Mouse (Mus musculus) spleen, adult 2 months (tissue): ENCODE data around the gene Lpp. TPM values are rescaled to one million over a fixed set of nuclear protein-coding genes. Genes with fewer than 3 reads are reported as not detected.

Experiments used
- DNase-seq, 2 experiments: peaks; one replicate each; pipeline versions ENCODE4 v3.0.0 to v3.0.0-alpha.2; 2012 to 2021; ENCODE audit warnings: low spot score in 2 of 2, low read depth in 1 of 2
- H3K27ac ChIP-seq: fragments of 200-500 bp; 2 replicates; pipeline ENCODE4 v1.5.1; 2012; ENCODE audit warnings: low read length, inconsistent platforms; ENCODE audit not compliant: insufficient read depth
- H3K27me3 ChIP-seq: fragments of 200-500 bp; 2 replicates; pipeline ENCODE4 v1.6.1; 2012; ENCODE audit warnings: mild to moderate bottlenecking, moderate library complexity, low read length, inconsistent platforms; ENCODE audit not compliant: control insufficient read depth, insufficient read depth
- H3K36me3 ChIP-seq: fragments of 200-500 bp; 2 replicates; pipeline ENCODE4 v1.6.1; 2012; ENCODE audit warnings: mild to moderate bottlenecking, low read length, inconsistent platforms; ENCODE audit not compliant: control insufficient read depth, insufficient read depth
- H3K4me1 ChIP-seq: fragments of 200-500 bp; 2 replicates; pipeline ENCODE4 v1.6.1; 2011; ENCODE audit warnings: inconsistent platforms; ENCODE audit not compliant: control insufficient read depth, insufficient read depth, insufficient read length
- H3K4me3 ChIP-seq: fragments of 200-500 bp; 2 replicates; pipeline ENCODE4 v1.5.1; 2011; ENCODE audit warnings: mild to moderate bottlenecking, inconsistent platforms; ENCODE audit not compliant: insufficient read depth, insufficient read length; ENCODE audit errors: extremely low read depth
- CTCF ChIP-seq: fragments of 200-500 bp; IDR thresholded peaks from 2 replicates; pipeline ENCODE4 v1.5.1; 2011; ENCODE audit warnings: mild to moderate bottlenecking, inconsistent platforms; ENCODE audit not compliant: insufficient read depth, insufficient read length, insufficient replicate concordance; ENCODE audit errors: extremely low read depth
- POLR2A ChIP-seq: fragments of 200-500 bp; IDR thresholded peaks from 2 replicates; pipeline ENCODE4 v1.6.1; 2011; ENCODE audit warnings: low read depth, low read length, inconsistent platforms
- WGBS: fragments of 180-500 bp; shearing (Covaris S2); methylation state at CpG from one replicate; pipeline ENCODE4 v1.1.7; 2018; 5-methylcytosine and 5-hydroxymethylcytosine counted together
- polyA plus RNA-seq: library from polyadenylated mRNA; depleted of rRNA; stranded (reverse); fragments of >200 nt; gene quantifications from 2 replicates; pipeline ENCODE4 v1.2.3, GENCODE M21; 2012

Lpp gene
- polyA plus RNA-seq, 1 experiment: 8.2 TPM

DNA sequence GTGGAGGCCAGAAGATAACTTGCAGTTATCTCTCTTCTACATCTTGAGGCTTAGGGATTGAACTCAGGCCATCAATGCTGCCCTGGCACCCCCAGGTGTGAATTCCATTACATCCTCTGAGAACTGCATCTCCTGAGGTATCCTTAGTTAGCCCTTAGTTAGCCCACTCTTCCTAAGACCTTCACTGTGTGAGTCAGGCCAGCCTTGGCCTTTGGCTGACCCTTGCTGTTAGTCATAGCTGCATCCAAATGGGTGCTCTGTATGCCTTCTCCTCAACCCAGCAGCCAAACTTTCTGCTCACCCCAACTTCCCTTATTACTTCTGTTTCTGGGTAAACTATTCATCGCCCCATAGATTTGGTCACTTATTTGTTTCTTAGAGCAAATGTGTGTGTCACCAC is 31.6 kb upstream of the Lpp start:
- Histone ChIP-seq H3K4me1 (no peaks in the 10 kb centered on the region), H3K4me3 (no peak overlapping the region), H3K27me3 (no peaks in the 10 kb centered on the region), H3K27ac (no peak overlapping the region), H3K36me3 (no peaks in the 10 kb centered on the region)
- TF ChIP-seq CTCF (no peak), POLR2A (no peak)
- WGBS: 81% methylated on average over 1 of the region's 1 CpGs
- no peak for DNase-seq

DNA sequence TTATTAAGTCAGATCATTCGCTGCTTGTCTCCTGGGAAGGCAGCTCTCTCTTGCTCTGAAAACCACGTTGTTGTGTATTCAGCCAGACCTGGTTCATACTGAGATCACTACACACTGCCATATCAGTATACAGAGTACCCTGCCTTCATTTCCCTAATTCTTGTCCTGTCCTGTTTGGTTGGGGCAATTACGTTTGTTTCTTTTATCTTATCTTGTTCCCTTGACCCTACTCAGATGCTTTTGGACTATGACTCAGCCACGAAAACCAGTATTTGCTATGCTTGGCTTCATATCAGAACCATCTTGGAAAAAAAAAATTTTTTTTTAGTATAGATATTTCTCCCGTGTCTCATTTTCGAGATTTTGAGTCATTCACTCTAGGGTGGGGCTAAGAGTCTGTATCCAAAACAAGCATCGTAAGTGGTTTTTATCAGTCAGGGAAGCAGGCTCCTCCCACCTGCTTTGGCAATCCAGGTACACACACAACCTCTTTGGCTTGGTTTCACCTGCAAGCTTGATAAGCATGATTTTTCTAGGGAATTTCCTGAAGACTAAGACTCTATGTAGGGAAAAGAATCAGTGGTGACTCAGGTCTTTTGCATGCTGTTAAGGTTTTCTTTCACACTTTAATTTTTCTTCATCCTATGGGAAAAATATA is 29.1 kb upstream of the Lpp start:
- H3K4me3 ChIP-seq: no peak overlapping the region
- H3K27ac ChIP-seq: no peak overlapping the region
- no peaks in the 10 kb centered on the region for H3K27me3 ChIP-seq
- TF ChIP-seq POLR2A (no peak), CTCF (no peak)
- DNase-seq: no peak
- H3K4me1 ChIP-seq: no peaks in the 10 kb centered on the region
- 79% methylated on average over 7 of the region's 7 CpGs for WGBS
- H3K36me3 ChIP-seq: no peaks in the 10 kb centered on the region

DNA sequence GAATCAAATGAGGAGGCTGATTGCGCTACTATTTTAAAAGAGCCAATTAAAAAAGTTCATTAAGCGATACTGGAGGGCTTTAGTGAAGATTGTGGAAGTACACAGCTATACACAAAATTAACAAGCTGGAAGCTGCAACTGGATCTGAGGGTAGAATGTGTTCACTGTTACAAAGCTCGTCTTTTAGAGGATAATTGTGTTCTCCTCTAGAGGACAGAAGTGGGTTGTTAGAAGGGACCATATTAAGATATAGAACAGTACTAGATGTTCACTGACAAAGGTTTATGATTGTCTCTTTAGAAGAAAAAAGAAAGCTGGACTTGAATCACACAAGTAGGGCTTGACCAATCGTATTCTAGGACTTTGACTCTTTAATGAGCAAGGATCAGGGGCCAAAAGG is 27.4 kb upstream of the Lpp start:
- WGBS: 88% methylated on average over 4 of the region's 4 CpGs
- no peak for DNase-seq
- H3K4me1 ChIP-seq: no peaks in the 10 kb centered on the region

DNA sequence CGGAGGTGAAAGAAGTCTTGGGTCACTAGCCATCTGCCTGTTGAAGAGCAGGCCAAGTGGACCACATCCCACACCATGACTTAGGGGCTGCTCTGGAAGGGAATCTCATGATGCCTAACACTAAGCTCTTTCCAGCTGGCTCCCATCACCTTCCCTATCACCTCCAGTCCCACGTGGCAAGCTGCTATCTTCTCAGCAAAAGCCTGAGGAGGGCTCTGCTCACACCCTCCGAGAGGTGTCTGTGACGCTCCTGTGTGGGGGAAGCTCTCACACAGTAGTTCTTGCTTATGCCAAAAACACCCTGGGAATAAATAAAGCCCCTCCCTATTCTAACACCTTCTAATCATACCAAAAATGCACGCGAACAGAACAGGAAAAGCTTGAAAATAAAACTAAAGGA is 26.2 kb upstream of the Lpp start:
- Histone ChIP-seq H3K4me3 (no peak overlapping the region), H3K27ac (no peak overlapping the region), H3K4me1 (no peaks in the 10 kb centered on the region), H3K27me3 (no peaks in the 10 kb centered on the region), H3K36me3 (no peaks in the 10 kb centered on the region)
- DNase-seq: no peak
- TF ChIP-seq CTCF (no peak), POLR2A (no peak)
- 86% methylated on average over 6 of the region's 6 CpGs for WGBS

More for the DNA sequence above, 27.4 kb upstream of the Lpp start:
- H3K4me3 ChIP-seq: no peak overlapping the region
- no peaks in the 10 kb centered on the region for H3K27me3 ChIP-seq
- TF ChIP-seq CTCF (no peak), POLR2A (no peak)
- H3K36me3 ChIP-seq: no peaks in the 10 kb centered on the region
- no peak overlapping the region for H3K27ac ChIP-seq

DNA sequence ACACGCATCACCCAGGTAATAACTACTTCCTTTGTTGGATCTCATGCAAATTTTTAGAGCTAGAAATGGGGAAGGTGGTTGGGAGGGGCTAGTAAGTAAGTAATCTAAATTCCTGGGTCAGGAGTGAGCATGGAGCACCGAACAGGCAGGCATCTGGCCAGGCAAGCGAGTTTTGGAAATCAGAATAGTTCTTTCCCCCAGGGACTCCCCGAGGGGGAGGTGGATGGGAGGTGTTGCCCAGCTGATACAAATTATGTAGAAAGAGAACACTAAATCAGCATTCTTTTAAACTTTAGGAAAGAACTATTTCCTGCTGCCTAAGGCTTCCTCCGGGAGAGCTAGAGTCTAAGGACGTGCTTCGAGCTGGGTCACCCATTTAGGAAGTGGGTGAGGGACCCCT is 25.8 kb upstream of the Lpp start:
- Histone ChIP-seq H3K27ac (no peak overlapping the region), H3K27me3 (no peaks in the 10 kb centered on the region), H3K4me3 (no peak overlapping the region), H3K4me1 (no peaks in the 10 kb centered on the region), H3K36me3 (no peaks in the 10 kb centered on the region)
- 76% methylated on average over 7 of the region's 7 CpGs for WGBS
- no peak for DNase-seq
- no peak for TF ChIP-seq POLR2A

DNA sequence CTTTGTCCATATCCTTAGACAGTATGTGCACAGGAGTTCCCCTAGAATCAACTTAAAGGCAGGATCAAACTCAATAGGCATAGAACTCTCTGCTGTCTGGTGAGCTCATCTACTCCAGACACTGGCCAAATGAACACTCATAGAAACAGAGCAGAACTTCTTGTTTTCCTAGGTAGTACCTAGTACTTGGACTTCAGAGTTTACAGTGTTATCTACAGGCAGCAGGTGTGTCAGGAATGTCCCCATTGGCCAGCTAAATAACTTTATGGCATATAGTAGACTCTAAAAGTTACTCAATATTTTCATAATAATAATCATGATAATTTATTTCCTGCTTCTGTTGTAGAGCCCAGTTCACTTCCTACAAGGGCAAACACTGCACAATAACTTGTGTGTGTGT is 16.8 kb upstream of the Lpp start:
- Histone ChIP-seq H3K27me3 (no peaks in the 10 kb centered on the region), H3K4me1 (no peaks in the 10 kb centered on the region), H3K27ac (no peak overlapping the region), H3K36me3 (no peaks in the 10 kb centered on the region), H3K4me3 (no peak overlapping the region)
- TF ChIP-seq POLR2A: no peak
- TF ChIP-seq CTCF: no peak
- DNase-seq: no peak

DNA sequence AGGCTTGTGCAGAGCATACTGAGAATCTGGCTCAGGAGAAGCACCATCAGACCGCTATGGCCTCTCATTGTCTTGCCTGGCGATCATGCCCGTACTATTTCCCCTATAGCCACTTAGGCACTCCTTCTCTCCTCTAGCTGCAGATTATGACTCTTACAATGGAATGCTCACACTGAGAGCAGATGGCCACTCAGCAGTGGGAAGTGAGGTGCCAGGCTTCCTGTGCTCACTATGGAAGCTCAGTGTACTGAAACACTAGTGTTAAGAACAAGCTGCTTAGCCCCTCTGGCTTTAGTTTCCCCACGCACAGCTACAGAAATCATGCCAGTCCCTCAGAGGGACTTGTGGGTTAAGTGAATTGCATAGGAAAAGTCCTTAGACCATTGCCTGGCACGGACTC is 2.7 kb upstream of the Lpp start:
- Histone ChIP-seq H3K4me1 (peaks cover 7% of the 10 kb centered on the region), H3K27me3 (no peaks in the 10 kb centered on the region), H3K4me3 (no peak overlapping the region), H3K27ac (no peak overlapping the region), H3K36me3 (no peaks in the 10 kb centered on the region)
- WGBS: 90% methylated on average over 5 of the region's 5 CpGs
- no peak for DNase-seq
- TF ChIP-seq POLR2A: no peak
- no peak for TF ChIP-seq CTCF

DNA sequence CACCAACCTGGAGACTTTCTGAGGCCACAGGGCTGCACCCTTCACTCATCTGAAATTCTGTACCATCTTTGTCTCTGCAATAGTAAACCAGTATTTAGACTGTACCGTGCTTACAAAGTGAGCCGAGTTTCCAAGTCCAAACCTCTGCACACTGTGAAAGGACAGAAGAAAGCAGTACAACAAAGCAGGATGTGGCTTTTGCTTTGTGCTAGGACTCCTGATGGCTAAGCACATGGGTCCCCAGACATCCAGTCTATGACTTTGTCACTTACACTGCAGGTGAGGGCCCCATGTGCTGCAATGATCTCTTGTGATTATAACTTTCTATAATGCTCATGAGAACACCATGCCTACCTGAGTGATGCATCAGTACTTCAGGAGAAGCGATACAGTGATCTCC is 2.2 kb upstream of the Lpp start:
- H3K27ac ChIP-seq: no peak overlapping the region
- TF ChIP-seq CTCF (no peak), POLR2A (no peak)
- 64% methylated on average over 3 of the region's 3 CpGs for WGBS
- H3K36me3 ChIP-seq: no peaks in the 10 kb centered on the region
- H3K27me3 ChIP-seq: no peaks in the 10 kb centered on the region
- no peak overlapping the region for H3K4me3 ChIP-seq
- no peak for DNase-seq
- H3K4me1 ChIP-seq: peaks cover 7% of the 10 kb centered on the region
